Mouse (Mus musculus) olfactory bulb, adult 2 months (tissue): ENCODE data around the gene Unc5c. TPM values are rescaled to one million over a fixed set of nuclear protein-coding genes. Genes with fewer than 3 reads are reported as not detected.

Source experiments
- H3K27ac ChIP-seq: fragments of 200-500 bp; 2 replicates; pipeline ENCODE4 v1.5.1; 2012; ENCODE audit warnings: low read depth, low read length; ENCODE audit not compliant: insufficient read depth
- H3K4me1 ChIP-seq: fragments of 200-500 bp; 2 replicates; pipeline ENCODE4 v1.6.1; 2012; ENCODE audit warnings: low read length; ENCODE audit not compliant: control insufficient read depth, insufficient read depth
- H3K4me3 ChIP-seq: fragments of 200-500 bp; 2 replicates; pipeline ENCODE4 v1.5.1; 2012; ENCODE audit warnings: mild to moderate bottlenecking, low read depth, low read length, moderate library complexity; ENCODE audit not compliant: insufficient read depth
- CTCF ChIP-seq: fragments of 200-500 bp; IDR thresholded peaks from 2 replicates; pipeline ENCODE4 v1.5.1; 2012; ENCODE audit warnings: low read depth, mild to moderate bottlenecking, low read length, moderate library complexity; ENCODE audit not compliant: insufficient read depth
- POLR2A ChIP-seq: fragments of 200-500 bp; IDR thresholded peaks from 2 replicates; pipeline ENCODE4 v1.6.1; 2012; ENCODE audit warnings: mild to moderate bottlenecking, low read depth, low read length, moderate library complexity; ENCODE audit not compliant: insufficient read depth
- WGBS: fragments of 180-500 bp; shearing (Covaris S2); methylation state at CpG from one replicate; pipeline ENCODE4 v1.1.7; 2018; 5-methylcytosine and 5-hydroxymethylcytosine counted together
- polyA plus RNA-seq: library from polyadenylated mRNA; stranded (reverse); fragments of >200 nt; gene quantifications from 2 replicates; pipeline ENCODE4 v1.2.4, GENCODE M21; 2012; ENCODE audit warnings: low replicate concordance; ENCODE audit not compliant: missing spikeins, insufficient read depth, insufficient read length

Unc5c gene
- polyA plus RNA-seq, 1 experiment = not detected

- TF ChIP-seq POLR2A (no peak), CTCF (no peak)
- H3K27ac ChIP-seq = no peak overlapping the region
- no peaks in the 10 kb centered on the region for H3K4me1 ChIP-seq
- 97% methylated on average over 5 of the region's 5 CpGs for WGBS
- no peak overlapping the region for H3K4me3 ChIP-seq
Observed at GRCm38 (mm10) chr3:141884190-141884589, 419.2 kb downstream of the Unc5c start.
